Mouse (Mus musculus) midbrain, postnatal 0 days (tissue): ENCODE results near the gene Dkkl1. TPM values are rescaled to one million over a fixed set of nuclear protein-coding genes. Genes with fewer than 3 reads are reported as not detected.

Experiments
- ATAC-seq: fragments of 200-750 bp; cut with Nextera tagmentation; 2 replicates; pipeline ENCODE4 v1.8.0; 2017; ENCODE audit warnings: moderate number of reproducible peaks, mild to moderate bottlenecking, moderate TSS enrichment, moderate library complexity; ENCODE audit not compliant: low FRiP score
- DNase-seq: peaks from one replicate; pipeline ENCODE4 v3.0.0-alpha.2; 2015; ENCODE audit warnings: low spot score
- H3K27ac ChIP-seq: fragments of 300-500 bp; sonication (generic); 2 replicates; pipeline ENCODE4 v1.5.1; 2014; ENCODE audit warnings: low read depth, mild to moderate bottlenecking, low read length, mixed read lengths
- H3K27me3 ChIP-seq: fragments of 300-500 bp; sonication (generic); 2 replicates; pipeline ENCODE4 v1.6.1; 2014; ENCODE audit warnings: low read length, control low read depth, mixed read lengths; ENCODE audit not compliant: insufficient read depth
- H3K36me3 ChIP-seq: fragments of 300-500 bp; sonication (generic); 2 replicates; pipeline ENCODE4 v1.6.1; 2014; ENCODE audit warnings: low read length, control low read depth, mixed read lengths; ENCODE audit not compliant: insufficient read depth
- H3K4me1 ChIP-seq: fragments of 300-500 bp; sonication (generic); 2 replicates; pipeline ENCODE4 v1.6.1; 2014; ENCODE audit warnings: mild to moderate bottlenecking, control low read depth, antibody characterized with exemption, low read length, mixed read lengths; ENCODE audit not compliant: insufficient read depth
- H3K4me2 ChIP-seq: fragments of 300-500 bp; sonication (generic); 2 replicates; pipeline ENCODE4 v1.6.1; 2014; ENCODE audit warnings: low read depth, mild to moderate bottlenecking, low read length, mixed read lengths; ENCODE audit not compliant: poor library complexity, severe bottlenecking
- H3K4me3 ChIP-seq: fragments of 300-500 bp; sonication (generic); 2 replicates; pipeline ENCODE4 v1.5.1; 2014; ENCODE audit warnings: low read depth, mild to moderate bottlenecking, low read length, moderate library complexity
- H3K9ac ChIP-seq: fragments of 300-500 bp; sonication (generic); replicated peaks from 2 replicates; pipeline ENCODE4 v1.6.1; 2014; ENCODE audit warnings: mild to moderate bottlenecking, low read length, moderate library complexity, mixed read lengths; ENCODE audit not compliant: poor library complexity, severe bottlenecking
- H3K9me3 ChIP-seq: fragments of 300-500 bp; sonication (generic); 2 replicates; pipeline ENCODE4 v1.6.1; 2016; ENCODE audit warnings: low read length, control low read depth
- CTCF ChIP-seq: IDR thresholded peaks from 2 replicates; pipeline ENCODE4 v1.5.1; 2016; ENCODE audit warnings: antibody characterized with exemption, mild to moderate bottlenecking
- WGBS: fragments of 180-500 bp; shearing (Covaris S2); extraction: QIAGEN DNeasy Blood & Tissue Kit; methylation state at CpG from one replicate; pipeline ENCODE4 v1.1.7; 2014; 5-methylcytosine and 5-hydroxymethylcytosine counted together
- polyA plus RNA-seq: library from polyadenylated mRNA; unstranded; fragments of >200 nt; fragmentation: Nextera tagmentation; extraction: Ambion mirVana; gene quantifications from 2 replicates; pipeline ENCODE4 v1.2.1, GENCODE M21; 2015
- total RNA-seq: library from RNA; depleted of rRNA; stranded (reverse); fragments of >200 nt; gene quantifications from 2 replicates; pipeline ENCODE4 v1.2.3, GENCODE M21; 2014

The Dkkl1 gene
- total and polyA plus RNA-seq, 2 experiments from 2014 or later: 14.4 to 23.9 TPM

GRCm38 (mm10) chr7:45172974-45173373 is 39.0 kb downstream of the Dkkl1 start:
- H3K27me3 ChIP-seq: peaks cover 58% of the 10 kb centered on the region
- H3K4me2 ChIP-seq: no peak overlapping the region
- TF ChIP-seq CTCF: peak; percentile 17
- WGBS: 69% methylated on average over 7 of the region's 7 CpGs
- H3K4me1 ChIP-seq: peaks cover 8% of the 10 kb centered on the region; the same call in 1 of the 2 replicates
- no peak overlapping the region for H3K9ac ChIP-seq
- ATAC-seq: no peak
- H3K4me3 ChIP-seq: no peak overlapping the region
- DNase-seq: no peak
- H3K36me3 ChIP-seq: no peaks in the 10 kb centered on the region
- H3K9me3 ChIP-seq: no peaks in the 10 kb centered on the region
- no peak overlapping the region for H3K27ac ChIP-seq

DNA sequence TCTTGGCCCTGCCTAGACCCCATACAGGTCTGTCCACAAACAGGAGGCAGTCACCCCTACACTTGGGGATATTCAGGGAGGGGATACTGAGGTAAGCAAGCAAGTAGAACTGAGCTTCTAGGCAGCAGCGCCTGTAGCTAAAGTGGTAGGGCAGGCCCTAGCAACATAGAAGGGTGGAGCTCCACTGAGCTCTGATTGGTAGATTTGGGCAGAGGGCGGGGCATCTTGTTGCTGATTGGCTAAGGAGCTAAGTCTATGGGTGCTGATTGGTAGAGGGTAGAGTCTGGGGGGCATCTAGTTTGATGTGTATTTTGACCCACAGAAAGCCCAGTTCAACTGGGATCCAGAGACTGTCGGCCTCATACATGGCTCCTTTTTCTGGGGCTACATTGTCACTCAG is 42.5 kb downstream of the Dkkl1 start:
- Histone ChIP-seq H3K9ac (no peak overlapping the region), H3K4me1 (peaks cover 4% of the 10 kb centered on the region; the same call in 1 of the 2 replicates), H3K27ac (no peak overlapping the region), H3K27me3 (peaks cover 56% of the 10 kb centered on the region), H3K36me3 (no peaks in the 10 kb centered on the region), H3K9me3 (no peaks in the 10 kb centered on the region), H3K4me3 (no peak overlapping the region), H3K4me2 (no peak overlapping the region)
- 94% methylated on average over 3 of the region's 3 CpGs for WGBS
- no peak for TF ChIP-seq CTCF
- ATAC-seq: no peak
- no peak for DNase-seq

DNA sequence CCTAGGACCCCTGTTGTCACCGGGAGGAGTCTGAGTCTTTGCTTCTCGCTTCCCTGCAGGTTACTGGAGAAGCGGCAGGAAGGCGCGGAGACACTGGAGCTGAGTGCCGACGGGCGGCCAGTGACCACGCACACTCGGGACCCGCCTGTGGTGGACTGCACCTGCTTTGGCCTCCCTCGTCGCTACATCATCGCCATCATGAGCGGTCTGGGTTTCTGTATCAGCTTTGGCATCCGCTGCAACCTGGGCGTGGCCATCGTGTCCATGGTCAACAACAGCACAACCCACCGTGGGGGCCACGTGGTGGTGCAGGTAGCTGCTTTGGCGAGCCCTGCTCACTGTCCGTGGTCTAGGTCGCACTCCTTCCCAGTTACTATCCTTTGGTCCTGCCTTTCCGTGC is 43.3 kb downstream of the Dkkl1 start:
- peaks cover 7% of the 10 kb centered on the region; the same call in 1 of the 2 replicates for H3K4me1 ChIP-seq
- ATAC-seq (no peak), DNase-seq (no peak)
- 4% methylated on average over 24 of the region's 24 CpGs for WGBS
- peaks cover 58% of the 10 kb centered on the region for H3K27me3 ChIP-seq
- no peaks in the 10 kb centered on the region for H3K36me3 ChIP-seq
- H3K4me2 ChIP-seq: peak overlapping the region; percentile 13; the same call in 1 of the 2 replicates
- H3K4me3 ChIP-seq: peak overlapping the region; percentile 17; the same call in 1 of the 2 replicates
- no peak for TF ChIP-seq CTCF
- H3K9ac ChIP-seq: no peak overlapping the region
- no peaks in the 10 kb centered on the region for H3K9me3 ChIP-seq
- no peak overlapping the region for H3K27ac ChIP-seq

DNA sequence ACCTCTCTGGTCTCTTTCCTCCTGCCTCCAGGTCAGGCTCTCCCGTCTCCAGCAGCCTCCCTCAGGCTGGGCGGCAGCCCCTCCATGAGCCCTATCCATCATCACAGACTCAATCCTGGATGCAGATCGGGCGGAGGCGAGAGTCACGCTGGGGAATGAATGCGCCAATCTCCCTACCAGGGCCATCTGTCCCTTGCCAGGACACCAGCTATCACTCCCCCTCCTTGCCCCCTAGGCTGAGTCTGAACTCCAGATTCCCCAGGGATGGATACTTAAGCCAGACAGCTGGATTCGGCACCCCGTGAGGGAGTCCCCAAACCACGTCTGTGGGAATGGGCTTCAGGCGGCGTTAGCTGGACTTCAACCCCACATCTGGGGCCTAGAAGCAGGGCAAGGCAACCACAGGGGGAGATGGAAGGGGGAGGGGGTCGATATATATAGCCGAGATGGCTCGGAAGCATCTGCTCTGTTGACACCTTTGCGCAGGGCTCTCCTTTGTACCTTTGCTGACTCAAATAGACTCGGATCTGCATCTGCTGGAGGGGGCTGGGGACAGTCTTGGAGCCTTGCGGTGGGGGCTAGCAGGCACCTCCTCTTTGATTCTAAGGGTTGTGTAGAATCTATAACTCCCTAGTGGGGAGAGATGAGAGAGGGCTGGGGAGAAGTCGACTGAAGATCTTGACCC is 44.0 kb downstream of the Dkkl1 start:
- Histone ChIP-seq H3K27ac (no peak overlapping the region), H3K9me3 (no peaks in the 10 kb centered on the region), H3K4me3 (0 out of 2 replicates have a peak overlapping the region, but pooled peaks have one; percentile 17), H3K9ac (no peak overlapping the region), H3K4me1 (peaks cover 7% of the 10 kb centered on the region; the same call in 1 of the 2 replicates), H3K4me2 (peak overlapping the region; percentile 9; the same call in 1 of the 2 replicates), H3K36me3 (no peaks in the 10 kb centered on the region), H3K27me3 (peaks cover 58% of the 10 kb centered on the region)
- 4% methylated on average over 19 of the region's 19 CpGs for WGBS
- ATAC-seq (no peak), DNase-seq (no peak)
- no peak for TF ChIP-seq CTCF

GRCm38 (mm10) chr7:45166950-45167401 is 45.0 kb downstream of the Dkkl1 start:
- Histone ChIP-seq H3K9me3 (no peaks in the 10 kb centered on the region), H3K4me3 (no peak overlapping the region), H3K9ac (no peak overlapping the region), H3K27ac (no peak overlapping the region), H3K36me3 (no peaks in the 10 kb centered on the region), H3K4me1 (peaks cover 12% of the 10 kb centered on the region; the same call in 1 of the 2 replicates), H3K4me2 (no peak overlapping the region), H3K27me3 (peaks cover 58% of the 10 kb centered on the region)
- ATAC-seq (no peak), DNase-seq (no peak)
- TF ChIP-seq CTCF: no peak
- 14% methylated on average over 10 of the region's 10 CpGs for WGBS

DNA sequence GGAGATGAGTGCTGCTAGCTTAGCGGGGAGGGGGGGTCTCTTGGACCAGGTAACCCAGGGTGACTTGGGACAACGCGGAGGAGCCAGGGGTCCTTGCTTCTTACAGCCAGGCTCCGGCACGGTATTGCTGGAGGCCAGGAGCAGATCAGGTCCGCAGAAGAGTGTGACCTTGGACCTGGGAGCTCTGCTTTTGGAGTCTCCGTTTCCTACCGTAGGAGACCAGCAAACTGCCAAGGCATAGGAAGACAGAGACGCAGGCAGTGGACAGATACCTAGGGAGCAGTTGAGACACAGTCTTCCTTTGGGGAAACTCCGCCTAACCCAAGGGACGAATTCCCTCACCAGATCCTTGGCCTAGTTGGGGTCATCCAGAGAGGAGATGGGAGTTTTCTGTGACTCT is 46.2 kb downstream of the Dkkl1 start:
- no peak for TF ChIP-seq CTCF
- 44% methylated on average over 11 of the region's 11 CpGs for WGBS
- Histone ChIP-seq H3K9ac (no peak overlapping the region), H3K27me3 (peaks cover 58% of the 10 kb centered on the region), H3K4me3 (no peak overlapping the region), H3K27ac (no peak overlapping the region), H3K36me3 (no peaks in the 10 kb centered on the region), H3K9me3 (no peaks in the 10 kb centered on the region), H3K4me2 (no peak overlapping the region), H3K4me1 (peaks cover 12% of the 10 kb centered on the region; the same call in 1 of the 2 replicates)
- ATAC-seq (no peak), DNase-seq (no peak)
